Mouse (Mus musculus): Measurements from ENCODE around the gene Ubald1. TPM values are rescaled to one million over a fixed set of nuclear protein-coding genes. Genes with fewer than 3 reads are reported as not detected.
A peak's percentile ranks its signal among the peaks of the same experiment; 100 is the strongest.

Ubald1 gene
- polyA plus RNA-seq, 1 experiment from 2014 or later, result 33.9 TPM

DNA sequence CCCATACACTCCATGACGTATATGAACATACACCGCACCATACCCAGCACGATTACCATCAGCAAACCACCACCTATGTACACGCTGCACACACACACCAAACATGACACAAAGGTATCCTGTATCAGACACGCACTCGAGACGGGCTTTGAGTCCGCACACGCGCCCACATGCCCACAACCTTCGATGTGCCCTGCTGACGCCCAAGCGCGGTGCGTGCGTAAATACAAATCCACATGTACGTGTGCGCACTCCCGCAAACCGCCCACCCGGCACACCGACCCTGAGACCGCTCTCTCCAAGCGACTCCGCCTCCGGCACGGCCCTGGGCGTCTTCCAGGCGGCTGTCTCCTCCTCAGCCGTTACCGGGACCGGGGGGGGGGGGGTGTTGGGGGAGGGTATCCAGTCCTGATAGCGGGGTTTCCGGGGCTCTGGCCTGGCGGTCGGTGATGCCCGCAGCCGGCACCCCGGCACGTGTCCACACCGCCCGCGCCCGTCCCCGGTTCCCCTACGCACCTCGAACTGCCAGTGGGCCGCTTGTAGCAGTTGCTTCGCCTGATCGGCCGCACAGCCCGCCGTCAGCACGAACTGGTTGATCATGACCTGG is 911 bp downstream of the Ubald1 start:
- WGBS, result under 1% methylated on average over 52 of the region's 54 CpGs
- peaks cover 42% of the 10 kb centered on the region for H3K4me1 ChIP-seq
- H3K27me3 ChIP-seq, result no peaks in the 10 kb centered on the region
- H3K27ac ChIP-seq, result peak overlapping the region; percentile 97
- peaks cover 20% of the 10 kb centered on the region for H3K36me3 ChIP-seq (ENCODE audit: poor library complexity, severe bottlenecking)
- peak; percentile 30 for ATAC-seq
- H3K4me3 ChIP-seq, result peak overlapping the region; percentile 72
- H3K4me2 ChIP-seq, result peak overlapping the region; percentile 89
- no peaks in the 10 kb centered on the region for H3K9me3 ChIP-seq (replicated peaks)
- peak overlapping the region; percentile 82 for H3K9ac ChIP-seq

- WGBS, result 36% methylated on average over 5 of the region's 5 CpGs
- H3K27ac ChIP-seq, result 0 out of 2 replicates have a peak overlapping the region, but pooled peaks have one; percentile 97
Measured at GRCm38 (mm10) chr16:4878192-4878885, 1.8 kb downstream of the Ubald1 start.

GRCm38 (mm10) chr16:4877701-4878100 is 2.4 kb downstream of the Ubald1 start:
- Histone ChIP-seq H3K4me3 (peak overlapping the region; percentile 72; the same call in 1 of the 2 replicates), H3K9ac (peak overlapping the region; percentile 82)
- no peak for ATAC-seq

More at GRCm38 (mm10) chr16:4878192-4878885, 1.8 kb downstream of the Ubald1 start:
- no peak for ATAC-seq
- Histone ChIP-seq H3K27me3 (no peaks in the 10 kb centered on the region), H3K4me1 (peaks cover 42% of the 10 kb centered on the region), H3K9ac (peak overlapping the region; percentile 82), H3K4me3 (peak overlapping the region; percentile 72), H3K4me2 (peak overlapping the region; percentile 89), H3K9me3 (replicated peaks) (no peaks in the 10 kb centered on the region), H3K36me3 (ENCODE audit: poor library complexity, severe bottlenecking) (peaks cover 29% of the 10 kb centered on the region)

DNA sequence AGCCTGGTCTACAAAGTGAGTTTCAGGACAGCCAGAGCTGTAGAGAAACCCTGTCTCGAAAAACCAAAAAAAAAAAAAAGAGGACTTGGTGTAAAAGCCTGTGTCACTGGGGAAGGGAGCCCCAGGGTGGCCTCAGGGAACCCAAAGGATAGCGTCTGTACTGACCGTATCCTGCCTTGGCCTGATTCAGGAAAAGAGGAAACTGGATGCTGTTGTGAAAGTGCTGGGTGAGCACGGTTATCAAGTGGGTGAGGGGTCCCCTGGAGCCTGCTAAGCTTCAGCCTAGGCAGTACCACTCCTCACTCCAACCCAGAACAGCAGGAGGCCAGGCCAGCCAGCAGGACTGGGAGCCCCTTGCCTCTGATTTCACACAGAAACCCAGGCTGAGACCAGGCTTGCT is 2.9 kb downstream of the Ubald1 start:
- H3K4me1 ChIP-seq, result peaks cover 42% of the 10 kb centered on the region
- no peak overlapping the region for H3K9ac ChIP-seq
- no peak overlapping the region for H3K27ac ChIP-seq
- no peak overlapping the region for H3K4me3 ChIP-seq
- H3K9me3 ChIP-seq (replicated peaks), result no peaks in the 10 kb centered on the region
- H3K27me3 ChIP-seq, result no peaks in the 10 kb centered on the region
- 0 out of 2 replicates have a peak overlapping the region, but pooled peaks have one; percentile 89 for H3K4me2 ChIP-seq
- H3K36me3 ChIP-seq (ENCODE audit: poor library complexity, severe bottlenecking), result peaks cover 31% of the 10 kb centered on the region
- no peak for ATAC-seq
- 91% methylated on average over 4 of the region's 4 CpGs for WGBS

More at GRCm38 (mm10) chr16:4877701-4878100, 2.4 kb downstream of the Ubald1 start:
- no peak overlapping the region for H3K27ac ChIP-seq
- no peaks in the 10 kb centered on the region for H3K27me3 ChIP-seq
- H3K4me2 ChIP-seq, result peak overlapping the region; percentile 89
- H3K4me1 ChIP-seq, result peaks cover 42% of the 10 kb centered on the region
- H3K9me3 ChIP-seq (replicated peaks), result no peaks in the 10 kb centered on the region
- 79% methylated on average over 3 of the region's 3 CpGs for WGBS
- H3K36me3 ChIP-seq (ENCODE audit: poor library complexity, severe bottlenecking), result peaks cover 31% of the 10 kb centered on the region

DNA sequence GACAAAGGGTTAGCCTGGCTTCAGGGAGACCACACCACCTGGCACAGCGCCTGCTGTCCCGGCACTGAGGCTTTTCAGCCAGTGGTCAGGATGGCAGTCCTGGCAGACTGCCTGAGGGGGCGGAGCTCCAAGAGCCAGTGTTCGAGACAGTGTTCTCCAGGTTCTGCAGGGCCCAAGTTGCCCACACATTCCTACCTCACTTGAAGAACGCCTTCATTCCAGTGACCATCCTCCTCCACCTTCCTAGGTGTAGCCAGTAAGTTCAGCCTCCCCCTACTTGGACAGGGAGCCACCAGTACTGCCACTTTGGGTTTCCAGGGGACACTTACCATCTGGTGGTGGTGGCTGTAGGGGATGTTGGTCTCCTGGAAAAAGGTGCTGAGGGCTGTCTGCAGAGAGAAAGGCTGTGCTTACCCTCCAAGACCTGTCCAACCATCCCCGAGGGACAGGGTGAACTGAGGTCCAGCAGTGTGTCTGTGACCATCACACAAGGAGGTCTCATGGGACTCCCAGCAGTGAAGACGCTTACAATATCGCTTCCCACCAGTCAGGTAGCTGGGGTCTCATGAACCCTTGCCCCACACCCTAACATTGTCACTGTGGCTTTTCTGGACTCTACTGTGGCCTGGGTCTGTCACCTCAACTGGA is 4.0 kb downstream of the Ubald1 start:
- 0 out of 2 replicates have a peak overlapping the region, but pooled peaks have one; percentile 16 for H3K9ac ChIP-seq
- no peaks in the 10 kb centered on the region for H3K27me3 ChIP-seq
- no peak overlapping the region for H3K27ac ChIP-seq
- peaks cover 33% of the 10 kb centered on the region for H3K4me1 ChIP-seq
- 74% methylated on average over 8 of the region's 8 CpGs for WGBS
- peaks cover 31% of the 10 kb centered on the region for H3K36me3 ChIP-seq (ENCODE audit: poor library complexity, severe bottlenecking)
- no peak for ATAC-seq
- no peaks in the 10 kb centered on the region for H3K9me3 ChIP-seq (replicated peaks)
- H3K4me3 ChIP-seq, result no peak overlapping the region
- peak overlapping the region; percentile 1; the same call in 1 of the 2 replicates for H3K4me2 ChIP-seq

DNA sequence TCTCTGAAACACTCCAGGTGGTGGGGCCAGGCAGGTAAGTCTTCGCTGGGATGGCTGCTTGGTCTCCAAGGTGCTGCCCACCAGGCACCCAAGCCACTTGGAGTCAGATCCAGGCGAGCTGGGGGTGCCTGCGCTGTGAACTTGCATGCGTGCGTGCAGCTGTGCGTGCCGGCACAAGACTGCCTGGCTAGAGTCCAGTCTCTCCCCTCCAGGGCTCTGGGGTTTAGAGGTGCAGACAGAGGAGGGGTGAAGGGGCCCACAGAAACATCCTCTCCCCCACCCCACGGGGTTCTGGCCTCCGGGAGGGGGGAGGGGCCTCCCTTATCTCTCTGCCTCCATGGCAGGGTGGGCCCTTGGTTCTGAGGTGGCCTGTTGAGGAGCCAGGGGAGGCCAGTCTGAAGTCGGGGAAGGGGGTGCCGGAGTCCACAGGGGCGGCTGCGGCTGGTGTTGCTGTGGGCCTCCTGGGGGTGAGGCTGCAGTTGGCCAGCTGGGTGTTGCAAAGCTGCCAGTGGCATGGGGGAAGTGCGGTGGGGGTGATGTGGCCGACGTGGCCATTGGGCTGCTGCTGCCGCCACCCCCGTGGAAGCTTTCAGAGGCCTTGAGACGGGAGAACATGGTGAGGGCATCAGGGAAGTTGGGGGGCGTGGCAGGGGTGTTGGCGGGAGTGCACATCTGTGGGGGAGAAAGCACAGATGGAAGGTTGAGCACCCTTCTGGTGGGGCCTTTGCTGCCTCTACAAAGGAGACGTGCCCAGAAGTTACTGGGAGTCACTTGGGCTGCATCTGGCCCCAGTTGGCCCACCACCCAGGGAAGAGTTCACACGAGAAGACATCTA is 4.7 kb downstream of the Ubald1 start:
- WGBS, result 87% methylated on average over 23 of the region's 23 CpGs
- 0 out of 2 replicates have a peak overlapping the region, but pooled peaks have one; percentile 3 for H3K27ac ChIP-seq
- ATAC-seq, result no peak
- H3K4me1 ChIP-seq, result peaks cover 29% of the 10 kb centered on the region
- H3K9me3 ChIP-seq (replicated peaks), result no peaks in the 10 kb centered on the region
- 0 out of 2 replicates have a peak overlapping the region, but pooled peaks have one; percentile 16 for H3K9ac ChIP-seq
- no peaks in the 10 kb centered on the region for H3K27me3 ChIP-seq
- peaks cover 31% of the 10 kb centered on the region for H3K36me3 ChIP-seq (ENCODE audit: poor library complexity, severe bottlenecking)
- H3K4me2 ChIP-seq, result peak overlapping the region; percentile 1; the same call in 1 of the 2 replicates
- H3K4me3 ChIP-seq, result no peak overlapping the region

DNA sequence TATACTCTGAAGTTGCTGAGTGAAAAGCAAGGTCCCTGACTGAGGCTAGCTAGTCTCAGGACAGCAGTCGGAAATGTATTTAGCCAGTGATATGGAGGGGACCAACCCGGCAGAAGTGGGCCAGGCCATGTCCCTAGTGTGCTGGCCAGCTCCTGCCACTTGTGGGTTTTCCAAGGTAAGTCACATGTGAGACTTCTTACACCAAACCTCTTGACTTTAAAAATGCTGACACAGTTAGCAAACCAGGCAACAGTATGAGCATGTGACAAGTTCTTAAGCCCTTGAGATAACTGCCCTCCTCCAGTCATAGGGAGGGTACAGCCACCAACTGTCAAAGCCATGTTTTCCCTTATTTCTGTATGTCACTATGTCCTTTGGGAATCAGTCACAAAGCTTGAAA is 8.2 kb downstream of the Ubald1 start:
- H3K9me3 ChIP-seq (replicated peaks), result no peaks in the 10 kb centered on the region
- ATAC-seq, result no peak
- no peak overlapping the region for H3K4me3 ChIP-seq
- H3K9ac ChIP-seq, result no peak overlapping the region
- peaks cover 14% of the 10 kb centered on the region for H3K4me1 ChIP-seq
- no peaks in the 10 kb centered on the region for H3K27me3 ChIP-seq
- H3K36me3 ChIP-seq (ENCODE audit: poor library complexity, severe bottlenecking), result peaks cover 42% of the 10 kb centered on the region
- WGBS, result 82% methylated on average over 2 of the region's 2 CpGs
- no peak overlapping the region for H3K4me2 ChIP-seq
- no peak overlapping the region for H3K27ac ChIP-seq

GRCm38 (mm10) chr16:4870490-4870889 is 9.6 kb downstream of the Ubald1 start:
- no peak overlapping the region for H3K9ac ChIP-seq
- H3K9me3 ChIP-seq (replicated peaks), result no peaks in the 10 kb centered on the region
- H3K27me3 ChIP-seq, result no peaks in the 10 kb centered on the region
- 86% methylated on average over 5 of the region's 5 CpGs for WGBS
- no peak overlapping the region for H3K4me2 ChIP-seq
- H3K4me1 ChIP-seq, result peaks cover under 1% of the 10 kb centered on the region
- peaks cover 35% of the 10 kb centered on the region for H3K36me3 ChIP-seq (ENCODE audit: poor library complexity, severe bottlenecking)
- no peak overlapping the region for H3K27ac ChIP-seq
- ATAC-seq, result no peak
- H3K4me3 ChIP-seq, result no peak overlapping the region

DNA sequence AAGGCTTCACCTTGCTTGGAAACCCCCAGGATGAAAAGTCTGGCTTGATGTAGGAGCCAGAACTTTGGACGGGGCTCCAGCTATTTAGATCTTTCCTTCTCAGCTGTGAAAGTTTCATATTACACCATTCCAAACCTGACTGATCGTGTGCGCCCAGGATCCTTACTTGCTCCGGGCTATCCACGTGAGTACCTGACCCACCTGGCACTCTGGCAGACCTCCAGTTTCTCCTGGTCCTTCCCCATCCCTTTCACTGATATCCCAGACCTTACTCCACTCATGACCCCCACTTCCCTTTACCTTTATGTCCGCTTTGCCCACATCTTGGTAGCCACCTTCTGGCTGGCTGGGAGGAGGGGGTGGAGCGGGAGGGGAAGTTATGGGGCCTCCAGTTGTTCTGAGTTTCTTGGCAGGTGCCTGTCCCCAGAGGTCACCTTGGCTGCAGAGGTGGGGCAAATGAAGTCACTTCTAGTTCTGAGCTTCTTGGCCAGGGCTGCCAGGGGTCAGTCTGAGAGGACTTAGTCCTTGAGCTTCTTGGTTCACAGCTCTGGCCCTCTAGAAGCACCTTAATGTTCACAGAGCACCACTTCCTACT is 13.9 kb downstream of the Ubald1 start:
- Histone ChIP-seq H3K4me1 (no peaks in the 10 kb centered on the region), H3K9ac (no peak overlapping the region), H3K27ac (no peak overlapping the region), H3K36me3 (ENCODE audit: poor library complexity, severe bottlenecking) (peaks cover 11% of the 10 kb centered on the region), H3K9me3 (replicated peaks) (no peaks in the 10 kb centered on the region), H3K4me2 (no peak overlapping the region), H3K4me3 (no peak overlapping the region), H3K27me3 (no peaks in the 10 kb centered on the region)
- ATAC-seq, result no peak
- WGBS, result 76% methylated on average over 7 of the region's 7 CpGs

- H3K27ac ChIP-seq, result no peak overlapping the region
- no peaks in the 10 kb centered on the region for H3K9me3 ChIP-seq (replicated peaks)
- 83% methylated on average over 8 of the region's 8 CpGs for WGBS
- no peak overlapping the region for H3K4me3 ChIP-seq
- no peaks in the 10 kb centered on the region for H3K4me1 ChIP-seq
- ATAC-seq, result no peak
- no peak overlapping the region for H3K9ac ChIP-seq
- H3K36me3 ChIP-seq (ENCODE audit: poor library complexity, severe bottlenecking), result no peaks in the 10 kb centered on the region
- no peaks in the 10 kb centered on the region for H3K27me3 ChIP-seq
- H3K4me2 ChIP-seq, result no peak overlapping the region
Measured at GRCm38 (mm10) chr16:4863742-4864141, 16.4 kb downstream of the Ubald1 start.

- H3K36me3 ChIP-seq (ENCODE audit: poor library complexity, severe bottlenecking), result no peaks in the 10 kb centered on the region
- H3K4me2 ChIP-seq, result no peak overlapping the region
- ATAC-seq, result peak; percentile 45; the same call in 1 of the 2 replicates
- H3K9me3 ChIP-seq (replicated peaks), result no peaks in the 10 kb centered on the region
- no peak overlapping the region for H3K4me3 ChIP-seq
- WGBS, result 61% methylated on average over 9 of the region's 9 CpGs
- H3K9ac ChIP-seq, result no peak overlapping the region
- no peaks in the 10 kb centered on the region for H3K27me3 ChIP-seq
- H3K27ac ChIP-seq, result no peak overlapping the region
- no peaks in the 10 kb centered on the region for H3K4me1 ChIP-seq
Measured at GRCm38 (mm10) chr16:4862863-4863483, 17.1 kb downstream of the Ubald1 start.
